Mouse (Mus musculus) MEL (cell line): ENCODE data around the gene Fyb. TPM values are rescaled to one million over a fixed set of nuclear protein-coding genes. Genes with fewer than 3 reads are reported as not detected.

ENCODE experiments used
- DNase-seq: peaks from one replicate; pipeline ENCODE4 v3.0.0; 2011; ENCODE audit warnings: low read depth, low spot score
- H3K27ac ChIP-seq: 2 replicates; pipeline ENCODE4 v1.5.1; 2012; ENCODE audit warnings: low read depth, mild to moderate bottlenecking, control low read depth, low read length, moderate library complexity; ENCODE audit not compliant: control insufficient read depth
- H3K27me3 ChIP-seq, 2 experiments: fragments of 150-350 bp in 1 of 2; sonication (generic) in 1 of 2; 2 replicates each; pipeline ENCODE4 v1.6.1; 2012; ENCODE audit warnings: low read length in 2 of 2, mild to moderate bottlenecking in 2 of 2, improper control_type of control experiment in 1 of 2, moderate library complexity in 1 of 2; ENCODE audit not compliant: insufficient read depth in 2 of 2, control insufficient read depth in 1 of 2
- H3K36me3 ChIP-seq, 2 experiments: 2 replicates each; pipeline ENCODE4 v1.6.1; 2012 to 2014; ENCODE audit warnings: low read length in 2 of 2, improper control_type of control experiment in 1 of 2, inconsistent platforms in 1 of 2, mild to moderate bottlenecking in 1 of 2; ENCODE audit not compliant: insufficient read depth in 2 of 2, control insufficient read depth in 1 of 2
- H3K4me1 ChIP-seq, 2 experiments: fragments of 150-350 bp in 1 of 2; sonication (generic) in 1 of 2; 2 replicates each; pipeline ENCODE4 v1.6.1; 2012; ENCODE audit warnings: low read length in 2 of 2, improper control_type of control experiment in 1 of 2, mild to moderate bottlenecking in 1 of 2; ENCODE audit not compliant: insufficient read depth in 2 of 2, control insufficient read depth in 1 of 2
- H3K4me3 ChIP-seq, 2 experiments: fragments of 150-350 bp in 1 of 2; sonication (generic) in 1 of 2; 2 replicates each; pipeline ENCODE4 v1.5.1; 2012; ENCODE audit warnings: low read depth in 2 of 2, low read length in 2 of 2, mild to moderate bottlenecking in 2 of 2, moderate library complexity in 2 of 2, control low read depth in 1 of 2, improper control_type of control experiment in 1 of 2; ENCODE audit not compliant: control insufficient read depth in 1 of 2, insufficient read depth in 1 of 2
- H3K79me2 ChIP-seq: 2 replicates; pipeline ENCODE4 v1.6.1; 2012; ENCODE audit warnings: mild to moderate bottlenecking, low read length, moderate library complexity; ENCODE audit not compliant: control insufficient read depth, poor library complexity, insufficient read depth
- H3K9ac ChIP-seq: 2 replicates; pipeline ENCODE4 v1.6.1; 2012; ENCODE audit warnings: low read depth, mild to moderate bottlenecking, control low read depth, low read length, moderate library complexity; ENCODE audit not compliant: control insufficient read depth, poor library complexity, severe bottlenecking
- H3K9me3 ChIP-seq: fragments of 150-350 bp; sonication (generic); replicated peaks from 2 replicates; pipeline ENCODE4 v1.6.1; 2012; ENCODE audit warnings: mild to moderate bottlenecking, low read length, improper control_type of control experiment, moderate library complexity; ENCODE audit not compliant: insufficient read depth
- CHD1 ChIP-seq: IDR thresholded peaks from 2 replicates; pipeline ENCODE4 v1.6.1; 2012; ENCODE audit warnings: low read depth, mild to moderate bottlenecking, inconsistent platforms, low read length, improper control_type of control experiment
- CTCF ChIP-seq, 3 experiments: IDR thresholded peaks in 2 of 3; conservative IDR thresholded peaks in 1 of 3; 2 replicates each; pipeline ENCODE4 v1.5.1; 2011 to 2012; ENCODE audit warnings: low read length in 3 of 3, low read depth in 2 of 3, mild to moderate bottlenecking in 2 of 3, improper control_type of control experiment in 1 of 3, inconsistent platforms in 1 of 3, mixed read lengths in 1 of 3, moderate library complexity in 1 of 3; ENCODE audit not compliant: control insufficient read depth in 1 of 3, insufficient read depth in 1 of 3, poor library complexity in 1 of 3, severe bottlenecking in 1 of 3
- ELF1 ChIP-seq: IDR thresholded peaks from 2 replicates; pipeline ENCODE4 v1.6.1; 2014; ENCODE audit warnings: low read depth, mild to moderate bottlenecking, inconsistent platforms, low read length, improper control_type of control experiment, moderate library complexity
- EP300 ChIP-seq, 2 experiments: IDR thresholded peaks; 2 replicates each; pipeline ENCODE4 v1.6.1; 2011; ENCODE audit warnings: improper control_type of control experiment in 2 of 2, low read length in 2 of 2, low read depth in 1 of 2, mild to moderate bottlenecking in 1 of 2
- GATA1 ChIP-seq: IDR thresholded peaks from 2 replicates; pipeline ENCODE4 v1.6.1; 2011; ENCODE audit warnings: low read depth, low read length, improper control_type of control experiment
- JUND ChIP-seq: IDR thresholded peaks from 2 replicates; pipeline ENCODE4 v1.6.1; 2011; ENCODE audit warnings: low read depth, mild to moderate bottlenecking, improper control_type of control experiment, low read length
- MYC ChIP-seq: IDR thresholded peaks from 2 replicates; pipeline ENCODE4 v1.6.1; 2011; ENCODE audit warnings: low read depth, mild to moderate bottlenecking, low read length, improper control_type of control experiment, moderate library complexity
- POLR2A ChIP-seq, 2 experiments: IDR thresholded peaks; 2 replicates each; pipeline ENCODE4 v1.6.1; 2011 to 2012; ENCODE audit warnings: low read length in 2 of 2, mild to moderate bottlenecking in 2 of 2, control low read depth in 1 of 2, improper control_type of control experiment in 1 of 2, low read depth in 1 of 2, moderate library complexity in 1 of 2; ENCODE audit not compliant: control insufficient read depth in 1 of 2, insufficient read depth in 1 of 2, poor library complexity in 1 of 2
- POLR2AphosphoS2 ChIP-seq: IDR thresholded peaks from 2 replicates; pipeline ENCODE4 v1.6.1; 2011; ENCODE audit warnings: low read length, improper control_type of control experiment
- POLR2AphosphoS5 ChIP-seq: IDR thresholded peaks from 2 replicates; pipeline ENCODE4 v1.6.1; 2012; ENCODE audit warnings: low read depth, borderline replicate concordance, mild to moderate bottlenecking, inconsistent platforms, low read length, moderate library complexity, mixed read lengths
- RAD21 ChIP-seq: IDR thresholded peaks from 2 replicates; pipeline ENCODE4 v1.6.1; 2011; ENCODE audit warnings: mild to moderate bottlenecking, low read depth, low read length, improper control_type of control experiment
- SIN3A ChIP-seq: IDR thresholded peaks from 2 replicates; pipeline ENCODE4 v1.6.1; 2012; ENCODE audit warnings: low read length, improper control_type of control experiment, inconsistent platforms
- TAL1 ChIP-seq: IDR thresholded peaks from 2 replicates; pipeline ENCODE4 v1.6.1; 2012; ENCODE audit warnings: mild to moderate bottlenecking, inconsistent platforms, low read length, moderate library complexity, mixed read lengths
- UBTF ChIP-seq: IDR thresholded peaks from 2 replicates; pipeline ENCODE4 v1.6.1; 2012; ENCODE audit warnings: low read depth, mild to moderate bottlenecking, inconsistent platforms, low read length, improper control_type of control experiment, moderate library complexity, borderline replicate concordance; ENCODE audit not compliant: insufficient read depth
- USF1 ChIP-seq: IDR thresholded peaks from 2 replicates; pipeline ENCODE4 v1.6.1; 2014; ENCODE audit warnings: low read depth, mild to moderate bottlenecking, inconsistent platforms, low read length, improper control_type of control experiment, moderate library complexity
- USF2 ChIP-seq, 2 experiments: IDR thresholded peaks; 2 replicates each; pipeline ENCODE4 v1.6.1; 2011 to 2012; ENCODE audit warnings: improper control_type of control experiment in 2 of 2, low read length in 2 of 2, borderline replicate concordance in 1 of 2, inconsistent platforms in 1 of 2, low read depth in 1 of 2, mild to moderate bottlenecking in 1 of 2; ENCODE audit not compliant: insufficient read depth in 1 of 2
- ZC3H11A ChIP-seq: IDR thresholded peaks from 2 replicates; pipeline ENCODE4 v1.6.1; 2012; ENCODE audit warnings: low read depth, mild to moderate bottlenecking, inconsistent platforms, low read length, improper control_type of control experiment
- ZNF384 ChIP-seq: IDR thresholded peaks from 2 replicates; pipeline ENCODE4 v1.6.1; 2012; ENCODE audit warnings: low read depth, mild to moderate bottlenecking, inconsistent platforms, low read length, improper control_type of control experiment
- polyA plus RNA-seq, 2 experiments: library from polyadenylated mRNA; stranded (reverse) in 1 of 2; unstranded in 1 of 2; fragments of >175 nt in 1 of 2; fragments of >200 nt in 1 of 2; gene quantifications; 2 replicates each; pipeline versions ENCODE4 v1.2.1 to v1.2.4; 2012; ENCODE audit warnings: low replicate concordance in 2 of 2, low read depth in 1 of 2; ENCODE audit not compliant: insufficient read length in 2 of 2, insufficient read depth in 1 of 2, missing spikeins in 1 of 2
- total RNA-seq: library from RNA; depleted of rRNA; stranded (reverse); fragments of 300-350 nt; gene quantifications from 2 replicates; pipeline ENCODE4 v1.2.3, GENCODE M21; 2012

Gene Fyb
- total and polyA plus RNA-seq, 3 experiments, result 175 to 208 TPM; not detected in 1

DNA sequence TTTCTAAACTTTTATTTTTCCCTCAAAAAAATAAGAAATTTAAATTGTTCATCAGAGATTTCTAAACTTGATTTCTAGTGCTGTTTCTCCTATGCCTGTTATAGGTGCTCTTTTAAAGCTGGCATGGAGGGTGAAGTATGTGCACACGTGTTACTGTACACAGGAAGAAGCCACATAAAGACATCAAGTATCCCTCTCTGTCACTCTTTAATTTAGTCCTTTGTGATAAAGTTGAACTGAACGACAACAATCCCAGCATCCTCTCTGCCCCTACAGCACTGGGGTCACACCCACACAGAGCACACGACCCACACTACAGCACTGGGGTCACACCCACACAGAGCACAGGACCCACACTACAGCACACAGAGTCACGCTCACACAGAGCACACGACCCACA is 88.0 kb downstream of the Fyb start:
- Histone ChIP-seq H3K4me3 (no peak overlapping the region), H3K4me1 (no peaks in the 10 kb centered on the region; a peak in 1 of 4 replicates), H3K27me3 (no peaks in the 10 kb centered on the region), H3K9ac (no peak overlapping the region), H3K79me2 (no peaks in the 10 kb centered on the region), H3K27ac (no peak overlapping the region), H3K9me3 (no peaks in the 10 kb centered on the region), H3K36me3 (no peaks in the 10 kb centered on the region)
- TF ChIP-seq JUND, result no peak
- TF ChIP-seq POLR2AphosphoS5, result no peak
- DNase-seq, result no peak

DNA sequence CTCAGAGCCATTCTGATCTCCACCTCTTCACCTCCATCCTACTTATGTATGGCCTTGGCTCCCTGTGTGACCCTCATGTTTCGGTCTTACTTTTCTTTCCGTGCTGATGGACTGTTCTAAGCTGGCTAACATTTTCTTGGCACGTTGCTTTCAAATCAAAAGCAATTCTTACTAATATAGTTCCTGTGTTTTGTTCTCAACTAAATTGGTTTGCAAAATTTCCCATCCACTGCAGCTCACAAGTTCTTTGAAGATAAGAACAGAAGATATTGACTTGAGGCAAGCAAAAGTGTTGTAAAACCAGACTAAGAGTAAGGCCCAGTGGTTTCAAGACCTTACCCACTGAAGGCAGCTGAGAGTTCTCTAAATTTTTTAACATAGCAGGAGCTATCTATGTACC is 90.2 kb downstream of the Fyb start:
- H3K9ac ChIP-seq, result no peak overlapping the region
- TF ChIP-seq ZNF384 (no peak), JUND (no peak), POLR2AphosphoS2 (no peak), CHD1 (no peak), GATA1 (no peak), ZC3H11A (no peak)
- H3K4me3 ChIP-seq, result no peak overlapping the region
- no peaks in the 10 kb centered on the region for H3K27me3 ChIP-seq
- H3K36me3 ChIP-seq, result no peaks in the 10 kb centered on the region
- no peaks in the 10 kb centered on the region; a peak in 1 of 4 replicates for H3K4me1 ChIP-seq
- H3K27ac ChIP-seq, result no peak overlapping the region
- no peak for DNase-seq
- H3K9me3 ChIP-seq, result no peaks in the 10 kb centered on the region
- no peaks in the 10 kb centered on the region for H3K79me2 ChIP-seq

DNA sequence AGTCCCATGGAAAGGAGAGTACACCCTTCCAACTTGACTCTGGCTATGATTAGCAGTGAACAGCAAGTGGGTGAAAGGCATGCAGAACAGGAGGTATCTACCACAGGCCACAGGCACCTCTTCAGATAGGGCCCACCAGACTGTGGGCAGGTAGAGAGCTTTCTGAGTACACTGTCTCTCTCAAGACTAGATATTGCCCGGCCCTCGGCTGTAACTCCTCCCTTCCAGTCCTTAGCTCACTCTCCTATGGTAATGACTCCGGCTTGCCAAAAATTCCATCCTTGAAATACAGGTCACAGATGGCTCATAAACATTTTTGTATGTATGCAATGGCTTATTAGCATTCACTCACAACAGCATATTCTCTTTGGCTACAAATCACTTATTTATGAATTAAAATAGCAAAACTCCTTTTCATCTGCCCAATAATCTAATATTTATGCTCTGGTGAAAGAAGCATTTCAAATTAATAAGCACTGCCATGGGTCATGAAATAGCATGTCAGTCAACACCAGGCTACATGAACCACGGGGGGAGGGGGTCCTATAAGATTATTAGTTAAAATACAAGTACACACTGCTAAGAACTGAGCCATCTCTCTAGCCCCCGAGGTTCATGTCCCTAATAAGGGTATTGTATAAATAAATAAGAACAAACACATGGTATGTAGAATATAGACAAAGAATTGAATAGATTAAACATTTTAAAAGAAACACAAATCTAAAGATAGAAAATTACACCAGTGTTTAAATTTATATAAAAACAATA is 93.9 kb downstream of the Fyb start:
- Histone ChIP-seq H3K79me2 (no peaks in the 10 kb centered on the region), H3K36me3 (no peaks in the 10 kb centered on the region), H3K4me1 (no peaks in the 10 kb centered on the region), H3K4me3 (no peak overlapping the region), H3K9ac (no peak overlapping the region), H3K9me3 (no peaks in the 10 kb centered on the region), H3K27me3 (no peaks in the 10 kb centered on the region), H3K27ac (no peak overlapping the region)
- DNase-seq, result no peak
- TF ChIP-seq MYC (no peak), USF1 (no peak), SIN3A (no peak), USF2 (IDR thresholded peaks at IDR 0.05; ENCODE audit: borderline replicate concordance in 1 of 2, insufficient read depth in 1 of 2, low read depth in 1 of 2, low read length in 2 of 2) (no peak), JUND (no peak), ELF1 (no peak), EP300 (IDR thresholded peaks at IDR 0.05; ENCODE audit: low read depth in 1 of 2, low read length in 2 of 2) (no peak), UBTF (no peak), ZC3H11A (no peak), RAD21 (no peak), POLR2A (IDR thresholded peaks at IDR 0.05; ENCODE audit: control insufficient read depth in 1 of 2, insufficient read depth in 1 of 2, low read depth in 1 of 2, low read length in 2 of 2, poor library complexity in 1 of 2) (no peak), CTCF (IDR thresholded peaks at IDR 0.05 in 2 of 3, conservative IDR thresholded peaks at IDR 0.05 in 1 of 3; ENCODE audit: control insufficient read depth in 1 of 3, insufficient read depth in 1 of 3, low read depth in 2 of 3, low read length in 3 of 3, poor library complexity in 1 of 3, severe bottlenecking in 1 of 3) (no peak), TAL1 (no peak), ZNF384 (no peak)
